Comparison of ENCODE assay signal across 35 mouse cellular contexts in the genomic region with DNA sequence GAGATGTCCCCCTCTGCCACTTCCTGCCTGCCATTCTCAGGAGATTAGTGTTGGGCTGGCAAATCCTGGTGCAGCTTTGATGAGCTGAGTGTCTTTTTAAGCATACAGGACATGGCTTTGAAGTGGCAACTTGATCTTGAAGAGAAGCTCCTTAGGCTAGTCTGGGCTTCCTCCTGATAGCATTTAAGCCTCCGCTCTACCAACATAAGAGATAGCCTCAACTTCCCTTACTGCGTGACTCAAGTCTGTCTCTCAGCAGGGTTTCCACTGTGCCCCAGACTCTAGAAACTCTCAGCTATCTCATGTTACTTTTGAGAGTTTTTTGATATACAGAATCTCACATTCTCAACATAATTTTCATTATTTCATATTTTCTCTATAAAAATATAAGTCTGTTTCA.
"Had no signal": no experiment of that assay in that cellular context is flagged by ENCODE, and none has a peak within 500 bp of the region (broad histone marks: within the 10 kb centered on the region; RNA-seq: fewer than 3 reads in every experiment).

No protein-coding gene starts in this region.

- ATAC-seq: hindbrain, embryonic 16.5 days; hindbrain, postnatal 0 days; inflammation-experienced regulatory T-cells, adult 6 months; intestine, embryonic 15.5 days; intestine, embryonic 16.5 days; intestine, postnatal 0 days had no signal

- H3K9ac ChIP-seq: heart, embryonic 12.5 days; heart, embryonic 13.5 days; heart, embryonic 15.5 days; hindbrain, embryonic 12.5 days; hindbrain, embryonic 13.5 days; hindbrain, embryonic 14.5 days; hindbrain, embryonic 15.5 days; intestine, embryonic 15.5 days; kidney, embryonic 15.5 days had no signal

- H3K36me3 ChIP-seq: heart, embryonic 10.5 days; heart, embryonic 12.5 days; heart, embryonic 13.5 days; heart, embryonic 15.5 days; hindbrain, embryonic 10.5 days; hindbrain, embryonic 12.5 days; hindbrain, embryonic 13.5 days; hindbrain, embryonic 15.5 days; intestine, embryonic 15.5 days; kidney, embryonic 15.5 days had no signal

- H3K27ac ChIP-seq: heart, embryonic 13.5 days; heart, embryonic 15.5 days; hindbrain, embryonic 10.5 days; hindbrain, embryonic 12.5 days; hindbrain, embryonic 13.5 days; hindbrain, embryonic 14.5 days; hindbrain, embryonic 15.5 days; hindbrain, postnatal 0 days; intestine, embryonic 15.5 days; kidney, embryonic 15.5 days; kidney, postnatal 0 days; left cerebral cortex, adult 2 months had no signal

- DNase-seq: heart, postnatal 10 days; heart, postnatal 14 days; heart, postnatal 36 days; heart, postnatal 4 days; kidney, adult 11 months; kidney, adult 18-20 months; kidney, adult 2 months; kidney, adult 8-10 months; kidney, adult 9 months; kidney, postnatal 10 days; kidney, postnatal 14 days; kidney, postnatal 25 days; kidney, postnatal 36 days; kidney, postnatal 4 days; layer of hippocampus, adult 9-11 months; layer of hippocampus, postnatal 36 days had no signal

- H3K4me2 ChIP-seq: heart, embryonic 11.5 days; heart, embryonic 12.5 days; heart, embryonic 13.5 days; heart, embryonic 15.5 days; hindbrain, embryonic 12.5 days; hindbrain, embryonic 13.5 days; hindbrain, embryonic 14.5 days; hindbrain, embryonic 15.5 days; intestine, embryonic 15.5 days; kidney, embryonic 15.5 days had no signal

- H3K4me1 ChIP-seq: hindbrain, embryonic 12.5 days; hindbrain, embryonic 15.5 days; intestine, embryonic 15.5 days; kidney, embryonic 15.5 days had no signal

- H3K9me3 ChIP-seq: heart, embryonic 10.5 days; heart, embryonic 12.5 days; heart, embryonic 13.5 days; heart, embryonic 15.5 days; hindbrain, embryonic 10.5 days; hindbrain, embryonic 12.5 days; hindbrain, embryonic 13.5 days; hindbrain, embryonic 15.5 days; intestine, embryonic 15.5 days; kidney, embryonic 15.5 days had no signal

- H3K4me3 ChIP-seq: heart, embryonic 10.5 days; heart, embryonic 12.5 days; heart, embryonic 13.5 days; heart, embryonic 15.5 days; hindbrain, embryonic 10.5 days; hindbrain, embryonic 12.5 days; hindbrain, embryonic 13.5 days; hindbrain, embryonic 15.5 days; intestine, embryonic 15.5 days; kidney, embryonic 15.5 days; left cerebral cortex, adult 2 months had no signal

- H3K27me3 ChIP-seq: heart, embryonic 12.5 days; heart, embryonic 13.5 days; heart, embryonic 15.5 days; hindbrain, embryonic 12.5 days; hindbrain, embryonic 13.5 days; hindbrain, embryonic 15.5 days; intestine, embryonic 15.5 days; kidney, embryonic 15.5 days had no signal
